Mouse (Mus musculus): ENCODE data around the gene Prkca. TPM values are rescaled to one million over a fixed set of nuclear protein-coding genes. Genes with fewer than 3 reads are reported as not detected.
"Not testable (repeated sequence)": the region's sequence is repeated elsewhere in the genome, so short reads cannot be mapped to it uniquely, and the experiment has no call there.

The Prkca gene
- polyA plus RNA-seq, 1 experiment from 2014 or later = 9.7 TPM

DNA sequence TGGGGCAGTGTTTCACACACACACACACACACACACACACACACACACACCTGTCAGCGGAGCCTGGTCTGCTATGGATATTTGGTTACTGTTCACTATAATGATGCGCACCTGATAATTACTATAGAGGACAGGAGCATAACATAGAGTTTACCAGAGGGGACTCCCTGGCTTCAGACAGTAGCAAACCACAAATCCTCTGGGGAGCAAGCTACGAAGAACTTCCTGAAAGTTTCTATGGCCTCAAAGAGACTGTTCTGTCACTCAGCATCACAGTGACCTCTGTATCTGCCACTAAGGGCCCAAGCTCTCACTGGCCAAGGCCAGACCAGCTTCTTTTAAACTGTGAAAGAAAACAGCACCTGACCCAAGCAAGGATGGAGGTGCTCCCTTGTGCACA lies 229.6 kb downstream of the Prkca start:
- 93% methylated on average over 3 of the region's 3 CpGs for WGBS
- Histone ChIP-seq H3K4me1 (peaks cover 26% of the 10 kb centered on the region), H3K4me2 (no peak overlapping the region)

GRCm38 (mm10) chr11:108112437-108112836 lies 231.3 kb downstream of the Prkca start:
- no peak overlapping the region for H3K9ac ChIP-seq
- no peaks in the 10 kb centered on the region for H3K36me3 ChIP-seq
- H3K4me2 ChIP-seq = no peak overlapping the region
- H3K27ac ChIP-seq = no peak overlapping the region
- peaks cover 14% of the 10 kb centered on the region for H3K4me1 ChIP-seq
- no peaks in the 10 kb centered on the region for H3K27me3 ChIP-seq
- 64% methylated on average over 3 of the region's 3 CpGs for WGBS
- H3K4me3 ChIP-seq = no peak overlapping the region
- ATAC-seq (ENCODE audit: borderline replicate concordance, extremely low read depth, low FRiP score, low TSS enrichment) = no peak
- H3K9me3 ChIP-seq = no peaks in the 10 kb centered on the region

More for the DNA sequence above, 229.6 kb downstream of the Prkca start:
- Histone ChIP-seq H3K4me3 (no peak overlapping the region), H3K9me3 (no peaks in the 10 kb centered on the region), H3K36me3 (no peaks in the 10 kb centered on the region), H3K27ac (no peak overlapping the region), H3K9ac (no peak overlapping the region), H3K27me3 (no peaks in the 10 kb centered on the region)
- ATAC-seq (ENCODE audit: borderline replicate concordance, extremely low read depth, low FRiP score, low TSS enrichment) = no peak

DNA sequence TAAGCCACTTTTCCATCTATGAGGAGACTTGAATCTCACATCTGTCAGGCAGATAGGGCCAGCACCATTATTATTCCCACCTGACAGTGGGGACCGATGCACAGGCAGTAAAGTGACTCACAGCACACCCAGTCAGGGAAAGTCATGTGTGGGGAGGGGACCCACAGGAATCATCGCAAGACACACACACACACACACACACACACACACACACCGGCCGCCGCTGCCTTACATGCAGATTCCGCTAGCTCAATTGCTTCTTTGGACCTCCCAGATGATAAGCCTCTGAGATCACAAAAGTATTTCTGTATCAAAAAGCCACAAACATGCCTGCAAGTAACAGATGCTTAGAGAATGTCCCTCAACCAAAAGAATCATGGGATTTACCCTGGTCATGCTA lies 239.6 kb downstream of the Prkca start:
- Histone ChIP-seq H3K36me3 (no peaks in the 10 kb centered on the region), H3K9me3 (no peaks in the 10 kb centered on the region), H3K27me3 (no peaks in the 10 kb centered on the region), H3K9ac (no peak overlapping the region), H3K4me3 (no peak overlapping the region), H3K27ac (no peak overlapping the region), H3K4me2 (no peak overlapping the region), H3K4me1 (peaks cover 12% of the 10 kb centered on the region)
- no peak for ATAC-seq (ENCODE audit: borderline replicate concordance, extremely low read depth, low FRiP score, low TSS enrichment)
- WGBS = 85% methylated on average over 6 of the region's 6 CpGs

DNA sequence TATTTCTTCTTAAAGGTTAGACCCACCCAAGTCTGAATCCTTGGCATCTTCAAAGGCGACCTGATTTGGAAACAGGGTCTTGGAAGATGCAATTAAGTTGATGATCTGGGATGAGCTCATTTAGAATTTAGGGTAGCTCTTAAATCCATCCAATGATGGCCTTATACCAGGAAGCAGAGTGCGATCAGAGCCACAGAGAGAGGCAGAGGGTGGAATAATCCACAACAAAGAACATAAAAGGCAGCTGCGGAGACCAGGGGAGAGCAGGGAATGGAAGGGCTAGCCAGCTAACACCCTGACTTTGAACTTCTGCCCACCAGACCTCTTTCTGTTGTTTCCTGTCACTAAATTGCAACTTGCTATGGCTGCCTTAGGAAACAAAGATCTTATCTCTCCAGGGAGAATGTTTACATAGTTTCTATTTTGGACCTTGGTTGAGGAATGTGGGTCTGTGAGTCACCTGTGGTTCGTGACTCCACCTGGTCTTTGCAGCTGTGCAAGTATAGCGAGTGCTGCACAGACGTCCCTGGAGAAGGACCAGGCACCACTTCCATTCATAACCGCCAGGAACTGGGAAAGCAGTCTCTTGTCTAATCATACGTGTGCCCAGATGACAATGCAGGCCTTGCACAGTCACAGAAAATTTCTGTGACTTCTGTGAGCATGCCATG lies 242.3 kb downstream of the Prkca start:
- no peak for ATAC-seq (ENCODE audit: borderline replicate concordance, extremely low read depth, low FRiP score, low TSS enrichment)
- 52% methylated on average over 8 of the region's 8 CpGs for WGBS
- H3K4me3 ChIP-seq = no peak overlapping the region
- no peak overlapping the region for H3K9ac ChIP-seq
- H3K4me1 ChIP-seq = peaks cover 12% of the 10 kb centered on the region
- no peaks in the 10 kb centered on the region for H3K36me3 ChIP-seq
- H3K27me3 ChIP-seq = no peaks in the 10 kb centered on the region
- H3K9me3 ChIP-seq = no peaks in the 10 kb centered on the region
- H3K27ac ChIP-seq = no peak overlapping the region; the same call in 1 of the 2 replicates
- no peak overlapping the region for H3K4me2 ChIP-seq

DNA sequence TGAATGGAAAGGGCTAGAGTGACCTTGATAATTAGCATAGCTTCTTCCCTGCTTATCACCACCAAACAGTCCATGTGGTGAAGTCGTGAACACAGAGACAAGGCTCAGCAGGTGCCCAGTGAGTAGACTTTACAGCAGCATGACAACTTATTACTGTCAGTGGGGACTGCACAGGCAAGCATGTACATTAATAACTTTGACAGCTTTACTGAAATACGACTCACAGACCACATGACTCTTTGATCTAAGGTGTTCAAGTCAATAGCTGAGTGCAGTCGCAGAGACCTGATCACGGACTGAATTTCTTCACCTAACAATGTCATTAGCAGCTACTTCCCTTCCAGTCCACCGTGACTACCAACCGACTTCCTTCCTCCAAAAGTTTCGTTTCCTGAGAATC lies 245.4 kb downstream of the Prkca start:
- Histone ChIP-seq H3K27me3 (no peaks in the 10 kb centered on the region), H3K4me3 (no peak overlapping the region), H3K27ac (no peak overlapping the region), H3K36me3 (no peaks in the 10 kb centered on the region), H3K4me1 (peaks cover 7% of the 10 kb centered on the region), H3K9me3 (no peaks in the 10 kb centered on the region), H3K4me2 (no peak overlapping the region), H3K9ac (no peak overlapping the region)
- WGBS = 58% methylated on average over 7 of the region's 7 CpGs
- ATAC-seq (ENCODE audit: borderline replicate concordance, extremely low read depth, low FRiP score, low TSS enrichment) = no peak

DNA sequence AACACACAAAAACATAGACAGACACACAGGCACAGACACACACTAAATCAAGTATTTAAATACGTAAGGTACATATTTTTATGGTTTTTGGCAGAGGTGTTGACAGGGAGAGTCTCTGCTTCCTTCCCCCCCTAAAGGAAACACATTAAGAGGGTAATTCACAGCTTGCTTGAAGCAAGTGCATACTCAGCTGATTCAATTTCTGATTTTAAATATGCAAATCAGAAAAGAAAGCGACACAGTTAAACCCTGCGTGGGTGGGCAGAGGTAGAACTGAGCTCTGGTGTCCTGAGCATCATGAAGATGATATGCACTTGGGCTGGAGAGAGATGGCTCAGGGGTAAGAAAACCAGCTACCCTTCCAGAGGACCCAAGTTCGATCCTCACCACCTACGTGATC lies 248.9 kb downstream of the Prkca start:
- ATAC-seq (ENCODE audit: borderline replicate concordance, extremely low read depth, low FRiP score, low TSS enrichment) = no peak
- Histone ChIP-seq H3K36me3 (no peaks in the 10 kb centered on the region), H3K27ac (no peak overlapping the region), H3K4me2 (no peak overlapping the region), H3K27me3 (no peaks in the 10 kb centered on the region), H3K9ac (no peak overlapping the region), H3K4me3 (no peak overlapping the region), H3K4me1 (no peaks in the 10 kb centered on the region), H3K9me3 (no peaks in the 10 kb centered on the region)
- 85% methylated on average over 5 of the region's 5 CpGs for WGBS

GRCm38 (mm10) chr11:108093248-108093647 lies 250.5 kb downstream of the Prkca start:
- Histone ChIP-seq H3K9me3 (no peaks in the 10 kb centered on the region), H3K27me3 (no peaks in the 10 kb centered on the region), H3K36me3 (no peaks in the 10 kb centered on the region), H3K4me3 (no peak overlapping the region), H3K4me1 (no peaks in the 10 kb centered on the region), H3K9ac (no peak overlapping the region), H3K27ac (no peak overlapping the region), H3K4me2 (no peak overlapping the region)
- no peak for ATAC-seq (ENCODE audit: borderline replicate concordance, extremely low read depth, low FRiP score, low TSS enrichment)
- WGBS = 82% methylated on average over 4 of the region's 4 CpGs

- no peak for ATAC-seq (ENCODE audit: borderline replicate concordance, extremely low read depth, low FRiP score, low TSS enrichment)
- Histone ChIP-seq H3K36me3 (no peaks in the 10 kb centered on the region), H3K4me1 (no peaks in the 10 kb centered on the region), H3K4me3 (no peak overlapping the region), H3K9me3 (no peaks in the 10 kb centered on the region), H3K27me3 (no peaks in the 10 kb centered on the region), H3K9ac (no peak overlapping the region), H3K4me2 (no peak overlapping the region), H3K27ac (no peak overlapping the region)
- 84% methylated on average over 3 of the region's 3 CpGs for WGBS
These were observed 252.5 kb downstream of the Prkca start for GRCm38 (mm10) chr11:108091238-108091637.

GRCm38 (mm10) chr11:108090706-108091105 lies 253.0 kb downstream of the Prkca start:
- Histone ChIP-seq H3K4me1 (no peaks in the 10 kb centered on the region), H3K27me3 (no peaks in the 10 kb centered on the region), H3K4me2 (no peak overlapping the region), H3K4me3 (no peak overlapping the region), H3K9me3 (no peaks in the 10 kb centered on the region), H3K36me3 (no peaks in the 10 kb centered on the region), H3K9ac (no peak overlapping the region), H3K27ac (no peak overlapping the region)
- ATAC-seq (ENCODE audit: borderline replicate concordance, extremely low read depth, low FRiP score, low TSS enrichment) = no peak
- 34% methylated on average over 8 of the region's 8 CpGs for WGBS

DNA sequence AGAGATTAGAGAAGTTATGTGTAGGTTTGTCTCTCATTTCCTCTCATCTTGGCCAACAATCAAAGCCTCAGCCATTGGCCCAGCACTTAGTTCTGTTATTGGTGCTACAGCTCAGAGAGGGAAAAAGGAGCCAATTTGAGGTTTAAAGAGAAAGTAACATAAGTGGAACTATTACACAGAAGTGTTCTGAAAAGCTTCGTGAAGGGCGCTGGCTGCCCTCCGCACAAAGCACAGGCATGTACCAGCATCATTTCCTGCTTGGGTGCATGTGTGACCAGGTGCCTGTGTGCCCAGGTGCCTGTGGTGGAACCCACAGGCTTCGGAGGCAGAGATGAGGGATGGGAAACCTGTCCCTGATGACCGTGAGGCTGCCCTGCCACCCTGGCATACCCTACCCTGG lies 255.7 kb downstream of the Prkca start:
- H3K9ac ChIP-seq = no peak overlapping the region
- H3K27ac ChIP-seq = no peak overlapping the region
- H3K4me2 ChIP-seq = no peak overlapping the region
- no peak overlapping the region for H3K4me3 ChIP-seq
- no peaks in the 10 kb centered on the region for H3K36me3 ChIP-seq
- H3K27me3 ChIP-seq = no peaks in the 10 kb centered on the region
- no peaks in the 10 kb centered on the region for H3K4me1 ChIP-seq
- no peaks in the 10 kb centered on the region for H3K9me3 ChIP-seq
- WGBS = 86% methylated on average over 5 of the region's 5 CpGs
- no peak for ATAC-seq (ENCODE audit: borderline replicate concordance, extremely low read depth, low FRiP score, low TSS enrichment)

GRCm38 (mm10) chr11:108087105-108087700 lies 256.5 kb downstream of the Prkca start:
- not testable (repeated sequence) for H3K27me3 ChIP-seq; H3K36me3 ChIP-seq; H3K27ac ChIP-seq; ATAC-seq (ENCODE audit: borderline replicate concordance, extremely low read depth, low FRiP score, low TSS enrichment); H3K4me1 ChIP-seq; H3K9ac ChIP-seq; H3K9me3 ChIP-seq; H3K4me2 ChIP-seq; H3K4me3 ChIP-seq
- WGBS = 63% methylated on average over 1 of the region's 1 CpGs

GRCm38 (mm10) chr11:108082673-108083072 lies 261.1 kb downstream of the Prkca start:
- no peak for ATAC-seq (ENCODE audit: borderline replicate concordance, extremely low read depth, low FRiP score, low TSS enrichment)
- Histone ChIP-seq H3K27me3 (no peaks in the 10 kb centered on the region), H3K4me2 (no peak overlapping the region), H3K9me3 (no peaks in the 10 kb centered on the region), H3K4me3 (no peak overlapping the region), H3K36me3 (no peaks in the 10 kb centered on the region), H3K4me1 (0 out of 2 replicates have a peak, but pooled peaks cover 3% of the 10 kb centered on the region), H3K27ac (no peak overlapping the region), H3K9ac (no peak overlapping the region)

Measured in lung, embryonic 15.5 days (tissue).